ENCODE assay signal across 21 mouse cellular contexts in genomic region chr1:64061488-64061887, GRCm38 (mm10).
DNase-seq lines count a peak whose midpoint lies in the region; ATAC-seq and TF ChIP-seq lines count a peak whose summit lies in the region.
"Had no signal": no experiment of that assay in that cellular context is flagged by ENCODE, and none has a peak within 500 bp of the region (broad histone marks: within the 10 kb centered on the region; RNA-seq: fewer than 3 reads in every experiment).

No protein-coding gene starts in this region.

- peak overlapping the region; percentile 41; the same call in 1 of the 2 replicates for H3K27ac ChIP-seq in embryonic facial prominence, embryonic 12.5 days
- H3K27ac ChIP-seq in embryonic facial prominence, embryonic 10.5 days (replicated peaks) = no peak overlapping the region
- peak overlapping the region; percentile 84 for H3K27ac ChIP-seq in hindbrain, embryonic 12.5 days
- H3K27ac ChIP-seq in midbrain, embryonic 15.5 days = peak overlapping the region; percentile 82
- H3K27ac ChIP-seq: heart, embryonic 13.5 days; limb, embryonic 10.5 days; liver, embryonic 12.5 days had no signal

- H3K9ac ChIP-seq in embryonic facial prominence, embryonic 12.5 days = no peak overlapping the region
- H3K9ac ChIP-seq in hindbrain, embryonic 12.5 days = no peak overlapping the region
- H3K9ac ChIP-seq in midbrain, embryonic 15.5 days = no peak overlapping the region
- H3K9ac ChIP-seq: liver, embryonic 12.5 days had no signal

- H3K9me3 ChIP-seq in embryonic facial prominence, embryonic 12.5 days = no peaks in the 10 kb centered on the region
- H3K9me3 ChIP-seq in embryonic facial prominence, embryonic 10.5 days = no peaks in the 10 kb centered on the region
- H3K9me3 ChIP-seq in hindbrain, embryonic 12.5 days (replicated peaks) = no peaks in the 10 kb centered on the region
- H3K9me3 ChIP-seq in midbrain, embryonic 15.5 days = no peaks in the 10 kb centered on the region
- H3K9me3 ChIP-seq: heart, embryonic 13.5 days; limb, embryonic 10.5 days; liver, embryonic 12.5 days had no signal

- no peak for TF ChIP-seq POLR2A in brain, embryonic 14.5 days (IDR thresholded peaks at IDR 0.05; ENCODE audit: borderline replicate concordance, extremely low read depth, insufficient read depth, insufficient read length, poor library complexity, severe bottlenecking)

- H3K27me3 ChIP-seq in embryonic facial prominence, embryonic 12.5 days = no peaks in the 10 kb centered on the region
- no peaks in the 10 kb centered on the region for H3K27me3 ChIP-seq in embryonic facial prominence, embryonic 10.5 days (replicated peaks; ENCODE audit: low read depth, poor library complexity, severe bottlenecking)
- H3K27me3 ChIP-seq in hindbrain, embryonic 12.5 days = no peaks in the 10 kb centered on the region
- H3K27me3 ChIP-seq in midbrain, embryonic 15.5 days (replicated peaks) = no peaks in the 10 kb centered on the region
- H3K27me3 ChIP-seq: CH12.LX; heart, embryonic 13.5 days; liver, embryonic 12.5 days had no signal

- 70% methylated on average over 10 of the region's 10 CpGs for WGBS in embryonic facial prominence, embryonic 12.5 days
- 80% methylated on average over 10 of the region's 10 CpGs for WGBS in embryonic facial prominence, embryonic 10.5 days
- 61% methylated on average over 10 of the region's 10 CpGs for WGBS in hindbrain, embryonic 12.5 days
- WGBS in midbrain, embryonic 15.5 days = 32% methylated on average over 10 of the region's 10 CpGs

- H3K4me1 ChIP-seq in embryonic facial prominence, embryonic 12.5 days = peaks cover 19% of the 10 kb centered on the region
- peaks cover 28% of the 10 kb centered on the region for H3K4me1 ChIP-seq in embryonic facial prominence, embryonic 10.5 days
- H3K4me1 ChIP-seq in hindbrain, embryonic 12.5 days = peaks cover 66% of the 10 kb centered on the region
- peaks cover 84% of the 10 kb centered on the region for H3K4me1 ChIP-seq in midbrain, embryonic 15.5 days
- H3K4me1 ChIP-seq: liver, embryonic 12.5 days had no signal

- H3K4me2 ChIP-seq in embryonic facial prominence, embryonic 12.5 days (replicated peaks) = no peak overlapping the region
- no peak overlapping the region for H3K4me2 ChIP-seq in hindbrain, embryonic 12.5 days (replicated peaks)
- no peak overlapping the region for H3K4me2 ChIP-seq in midbrain, embryonic 15.5 days
- H3K4me2 ChIP-seq: liver, embryonic 12.5 days had no signal

- no peak for ATAC-seq in embryonic facial prominence, embryonic 12.5 days (ENCODE audit: insufficient number of reproducible peaks, insufficient read depth, low FRiP score, low TSS enrichment)
- no peak for ATAC-seq in hindbrain, embryonic 12.5 days (ENCODE audit: low FRiP score)
- no peak for ATAC-seq in midbrain, embryonic 15.5 days (replicated peaks)
- ATAC-seq: liver, embryonic 12.5 days; lung, postnatal 0 days had no signal

- DNase-seq in embryonic facial prominence, embryonic 10.5 days (ENCODE audit: low spot score) = no peak
- DNase-seq in brain, embryonic 14.5 days (ENCODE audit: low read depth) = peak; percentile 56
- no peak for DNase-seq in adrenal gland, postnatal 14 days
- no peak for DNase-seq in kidney, postnatal 25 days
- DNase-seq in thymus, postnatal 4 days = no peak
- DNase-seq: adrenal gland, postnatal 25 days; cerebellum, postnatal 25 days; gastrocnemius, postnatal 10 days; heart, postnatal 4 days; kidney, adult 18-20 months; kidney, postnatal 4 days; layer of hippocampus, postnatal 36 days; thymus, adult 18-20 months had no signal

- H3K4me3 ChIP-seq in embryonic facial prominence, embryonic 12.5 days = no peak overlapping the region
- no peak overlapping the region for H3K4me3 ChIP-seq in embryonic facial prominence, embryonic 10.5 days
- H3K4me3 ChIP-seq in hindbrain, embryonic 12.5 days = no peak overlapping the region
- H3K4me3 ChIP-seq in midbrain, embryonic 15.5 days = no peak overlapping the region
- H3K4me3 ChIP-seq: heart, embryonic 13.5 days; limb, embryonic 10.5 days; liver, embryonic 12.5 days had no signal

- TF ChIP-seq CTCF in brain, embryonic 14.5 days (IDR thresholded peaks at IDR 0.05; ENCODE audit: borderline replicate concordance, extremely low read depth, insufficient read depth, insufficient read length) = no peak

- no peaks in the 10 kb centered on the region for H3K36me3 ChIP-seq in embryonic facial prominence, embryonic 12.5 days
- H3K36me3 ChIP-seq in embryonic facial prominence, embryonic 10.5 days (replicated peaks) = 0 out of 2 replicates have a peak, but pooled peaks cover 8% of the 10 kb centered on the region
- 0 out of 2 replicates have a peak, but pooled peaks cover 4% of the 10 kb centered on the region for H3K36me3 ChIP-seq in hindbrain, embryonic 12.5 days
- no peaks in the 10 kb centered on the region for H3K36me3 ChIP-seq in midbrain, embryonic 15.5 days (replicated peaks)
- H3K36me3 ChIP-seq: limb, embryonic 10.5 days had no signal
